Comparison of ENCODE assay signal across 9 mouse cellular contexts in genomic region chr3:82029229-82029628, GRCm38 (mm10). TPM values are rescaled to one million over a fixed set of nuclear protein-coding genes. Genes with fewer than 3 reads are reported as not detected.
DNase-seq lines count a peak whose midpoint lies in the region; ATAC-seq lines count a peak whose summit lies in the region.
"Had no signal": no experiment of that assay in that cellular context is flagged by ENCODE, and none has a peak within 500 bp of the region (broad histone marks: within the 10 kb centered on the region; RNA-seq: fewer than 3 reads in every experiment).

No protein-coding gene starts in this region.

- ATAC-seq in heart, embryonic 12.5 days (ENCODE audit: insufficient number of reproducible peaks, low FRiP score) = no peak
- ATAC-seq in forebrain, embryonic 16.5 days = peak; percentile 81
- no peak; the same call in 1 of the 2 replicates for ATAC-seq in midbrain, embryonic 14.5 days (ENCODE audit: low FRiP score, low TSS enrichment)

- 5% methylated on average over 3 of the region's 3 CpGs for WGBS in heart, embryonic 12.5 days
- under 1% methylated on average over 3 of the region's 3 CpGs for WGBS in forebrain, embryonic 16.5 days
- 1% methylated on average over 3 of the region's 3 CpGs for WGBS in midbrain, embryonic 14.5 days

- H3K4me2 ChIP-seq in heart, embryonic 12.5 days = no peak overlapping the region
- no peak overlapping the region for H3K4me2 ChIP-seq in forebrain, embryonic 16.5 days (ENCODE audit: low read length)
- no peak overlapping the region for H3K4me2 ChIP-seq in midbrain, embryonic 14.5 days (ENCODE audit: low read length)
- H3K4me2 ChIP-seq: limb, embryonic 15.5 days had no signal

- peak; percentile 28 for DNase-seq in heart, adult 8-10 months (ENCODE audit: low spot score)
- DNase-seq in CD4-positive, CD25-positive, alpha-beta regulatory T cell, adult 2 months (ENCODE audit: low read depth, low spot score) = peak; percentile 71
- DNase-seq in c-Kit-positive CD71-positive TER-119-negative erythroid progenitor cells, embryonic 14.5 days (ENCODE audit: low read depth) = peak; percentile 10
- DNase-seq in kidney, postnatal 10 days = peak; percentile 47
- DNase-seq in midbrain, embryonic 14.5 days = peak; percentile 81
- no peak for DNase-seq in frontal cortex, postnatal 10 days (ENCODE audit: low spot score in 2 of 2)

- no peak overlapping the region for H3K9ac ChIP-seq in heart, embryonic 12.5 days
- H3K9ac ChIP-seq in forebrain, embryonic 16.5 days (replicated peaks; ENCODE audit: low read depth, low read length) = no peak overlapping the region
- no peak overlapping the region for H3K9ac ChIP-seq in midbrain, embryonic 14.5 days (replicated peaks; ENCODE audit: low read length)
- H3K9ac ChIP-seq: limb, embryonic 15.5 days had no signal

- peaks cover 15% of the 10 kb centered on the region for H3K36me3 ChIP-seq in heart, embryonic 12.5 days
- H3K36me3 ChIP-seq in forebrain, embryonic 16.5 days (ENCODE audit: control insufficient read depth, insufficient read depth) = 0 out of 2 replicates have a peak, but pooled peaks cover 3% of the 10 kb centered on the region
- no peaks in the 10 kb centered on the region for H3K36me3 ChIP-seq in midbrain, embryonic 14.5 days (ENCODE audit: control insufficient read depth, insufficient read depth, low read length)
- H3K36me3 ChIP-seq: limb, embryonic 15.5 days had no signal

- H3K27me3 ChIP-seq in heart, embryonic 12.5 days (replicated peaks) = no peaks in the 10 kb centered on the region
- no peaks in the 10 kb centered on the region for H3K27me3 ChIP-seq in forebrain, embryonic 16.5 days (replicated peaks; ENCODE audit: control insufficient read depth, insufficient read depth, low read length)
- no peaks in the 10 kb centered on the region for H3K27me3 ChIP-seq in midbrain, embryonic 14.5 days (ENCODE audit: control insufficient read depth, insufficient read depth, low read length)
- H3K27me3 ChIP-seq: limb, embryonic 15.5 days had no signal

- no peaks in the 10 kb centered on the region for H3K9me3 ChIP-seq in heart, embryonic 12.5 days (replicated peaks)
- H3K9me3 ChIP-seq in forebrain, embryonic 16.5 days (ENCODE audit: control insufficient read depth, low read length) = no peaks in the 10 kb centered on the region
- H3K9me3 ChIP-seq in midbrain, embryonic 14.5 days (ENCODE audit: control insufficient read depth, low read length) = no peaks in the 10 kb centered on the region
- H3K9me3 ChIP-seq: limb, embryonic 15.5 days had no signal

- H3K27ac ChIP-seq in heart, embryonic 12.5 days (ENCODE audit: poor library complexity, severe bottlenecking) = no peak overlapping the region
- no peak overlapping the region for H3K27ac ChIP-seq in forebrain, embryonic 16.5 days (ENCODE audit: low read length)
- H3K27ac ChIP-seq in midbrain, embryonic 14.5 days (replicated peaks; ENCODE audit: low read depth, low read length) = no peak overlapping the region
- H3K27ac ChIP-seq: limb, embryonic 15.5 days had no signal

- 0 out of 2 replicates have a peak, but pooled peaks cover 3% of the 10 kb centered on the region for H3K4me1 ChIP-seq in heart, embryonic 12.5 days (replicated peaks)
- no peaks in the 10 kb centered on the region for H3K4me1 ChIP-seq in forebrain, embryonic 16.5 days (replicated peaks; ENCODE audit: control insufficient read depth, insufficient read depth, low read length)
- no peaks in the 10 kb centered on the region for H3K4me1 ChIP-seq in midbrain, embryonic 14.5 days (ENCODE audit: control insufficient read depth, insufficient read depth, low read length)
- H3K4me1 ChIP-seq: limb, embryonic 15.5 days had no signal

- H3K4me3 ChIP-seq in heart, embryonic 12.5 days = no peak overlapping the region
- no peak overlapping the region for H3K4me3 ChIP-seq in forebrain, embryonic 16.5 days (replicated peaks; ENCODE audit: low read length)
- H3K4me3 ChIP-seq in midbrain, embryonic 14.5 days (replicated peaks; ENCODE audit: low read depth, low read length) = no peak overlapping the region
- H3K4me3 ChIP-seq: limb, embryonic 15.5 days had no signal

RNA-seq across cellular contexts. Expression of gene Gucy1b1, which starts 45.3 kb away (rescaled TPM):
- total RNA-seq in heart, adult 8-10 months (2022) = 10 to 100 TPM; 10.7 to 12.6 (median 11.0) TPM
- 61.4 and 62.6 TPM in 2 replicates for polyA plus RNA-seq in heart, embryonic 12.5 days (2016; fragmentation: Nextera tagmentation; extraction: Ambion mirVana)
- 79.4 and 82.4 TPM in 2 replicates for polyA plus RNA-seq in forebrain, embryonic 16.5 days (2015; fragmentation: Nextera tagmentation; extraction: Ambion mirVana)
- 40.9 and 41.6 TPM in 2 replicates for polyA plus RNA-seq in midbrain, embryonic 14.5 days (2014; fragmentation: Nextera tagmentation; extraction: Ambion mirVana)

RNA-seq across cellular contexts. Expression of gene Asic5, which starts 47.1 kb away (rescaled TPM):
- not detected for total RNA-seq in heart, adult 8-10 months (2022)
- polyA plus RNA-seq in heart, embryonic 12.5 days (2016; fragmentation: Nextera tagmentation; extraction: Ambion mirVana) = not detected in 2 replicates
- 0.21 TPM in 1 of 2 replicates, not detected in the other for polyA plus RNA-seq in forebrain, embryonic 16.5 days (2015; fragmentation: Nextera tagmentation; extraction: Ambion mirVana)
- not detected in 2 replicates for polyA plus RNA-seq in midbrain, embryonic 14.5 days (2014; fragmentation: Nextera tagmentation; extraction: Ambion mirVana)
- polyA plus RNA-seq: limb, embryonic 15.5 days had no signal

RNA-seq across cellular contexts. Expression of gene Tdo2, which starts 53.2 kb away (rescaled TPM):
- under 1 TPM in 1 of 4 experiments, not detected in 3; 0.11 TPM for total RNA-seq in heart, adult 8-10 months (2022)
- polyA plus RNA-seq in heart, embryonic 12.5 days (2016; fragmentation: Nextera tagmentation; extraction: Ambion mirVana) = 0.54 and 0.78 TPM in 2 replicates
- 0.97 and 1.3 TPM in 2 replicates for polyA plus RNA-seq in forebrain, embryonic 16.5 days (2015; fragmentation: Nextera tagmentation; extraction: Ambion mirVana)
- 0.25 TPM in 1 of 2 replicates, not detected in the other for polyA plus RNA-seq in midbrain, embryonic 14.5 days (2014; fragmentation: Nextera tagmentation; extraction: Ambion mirVana)

Comparison
In these comparisons a context has a peak if more than half of its experiments do, and no peak if none do; other contexts are left out.
1. DNase-seq: peak in heart, adult 8-10 months (single experiment), CD4-positive, CD25-positive, alpha-beta regulatory T cell, adult 2 months (single experiment), c-Kit-positive CD71-positive TER-119-negative erythroid progenitor cells, embryonic 14.5 days (single experiment), kidney, postnatal 10 days (single experiment) and midbrain, embryonic 14.5 days (single experiment); none in frontal cortex, postnatal 10 days (0 of 2).